Mouse (Mus musculus): Measurements from ENCODE around the gene Dlx2.

DNA sequence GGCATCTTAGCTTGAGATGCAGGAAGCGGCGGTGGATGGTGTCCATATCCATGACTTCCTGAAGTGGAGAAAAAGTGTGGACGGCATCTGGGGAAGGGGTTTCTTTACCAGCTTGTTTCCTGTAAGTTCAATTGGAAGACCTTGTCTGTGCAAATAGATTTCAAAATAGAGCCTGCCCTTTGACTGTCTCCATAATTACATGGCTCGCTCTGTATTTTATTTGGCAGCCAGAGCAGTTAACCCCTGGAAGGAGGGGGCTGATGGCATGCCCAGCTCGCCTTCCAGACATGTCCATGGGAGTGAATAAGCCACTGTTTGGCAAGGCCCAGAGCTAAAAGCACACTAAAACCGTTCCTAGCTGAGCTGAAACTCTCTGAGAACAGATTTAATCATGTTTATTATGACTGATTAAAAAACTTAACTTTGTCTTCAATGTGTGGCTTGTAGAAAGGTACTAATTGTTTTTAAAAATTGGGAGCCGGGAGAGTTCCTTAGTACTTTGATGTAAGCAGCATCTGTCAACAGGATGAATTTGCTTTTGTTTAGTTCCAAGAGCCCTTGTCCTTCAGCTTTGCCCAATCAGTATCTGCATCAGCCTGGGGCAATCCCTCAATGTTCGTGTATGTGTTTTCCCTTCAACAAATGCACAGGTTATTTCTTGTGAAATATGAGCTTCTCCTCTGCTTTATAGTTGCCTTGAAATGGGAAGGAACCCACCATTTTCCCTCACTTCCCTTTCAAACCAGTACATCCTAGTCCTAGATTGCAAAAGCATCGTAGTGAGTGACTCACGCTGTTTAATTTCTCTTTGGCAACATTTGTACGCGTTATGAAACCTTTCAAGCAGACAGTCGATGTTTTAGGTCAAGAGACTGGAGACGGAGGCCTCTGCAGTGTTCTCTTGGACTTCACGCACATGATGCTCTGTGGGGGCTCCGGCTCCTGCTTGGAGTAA, 47.0 kb downstream of the Dlx2 start:
- TF ChIP-seq POLR2A (IDR thresholded peaks at IDR 0.05; ENCODE audit: low read depth, low read length) (no peak), CTCF (IDR thresholded peaks at IDR 0.05; ENCODE audit: extremely low read depth, insufficient read depth, insufficient read length, insufficient replicate concordance) (no peak)
